Mouse (Mus musculus) cerebellum, adult 11 months (tissue): ENCODE measurements around the gene Rnf169.

ENCODE experiments used
- DNase-seq: peaks from one replicate; pipeline ENCODE4 v3.0.0; 2022

Rnf169 gene

GRCm38 (mm10) chr7:99944520-99944919 lies 35.7 kb downstream of the Rnf169 start:
- no peak for DNase-seq

GRCm38 (mm10) chr7:99940669-99941068 lies 39.6 kb downstream of the Rnf169 start:
- no peak for DNase-seq

GRCm38 (mm10) chr7:99935758-99936157 lies 44.5 kb downstream of the Rnf169 start:
- no peak for DNase-seq

GRCm38 (mm10) chr7:99926916-99927714 lies 53.1 kb downstream of the Rnf169 start:
- DNase-seq, result peak; percentile 64

- DNase-seq, result no peak
These were observed 59.8 kb downstream of the Rnf169 start for GRCm38 (mm10) chr7:99920416-99920815.

GRCm38 (mm10) chr7:99919971-99920370 lies 60.3 kb downstream of the Rnf169 start:
- no peak for DNase-seq

GRCm38 (mm10) chr7:99919164-99919563 lies 61.1 kb downstream of the Rnf169 start:
- DNase-seq, result no peak

GRCm38 (mm10) chr7:99917320-99917844 lies 62.9 kb downstream of the Rnf169 start:
- peak; percentile 47 for DNase-seq

GRCm38 (mm10) chr7:99916741-99917319 lies 63.4 kb downstream of the Rnf169 start:
- peak; percentile 29 for DNase-seq

- no peak for DNase-seq
These were observed 64.7 kb downstream of the Rnf169 start for GRCm38 (mm10) chr7:99915511-99915910.

- no peak for DNase-seq
These were observed 65.9 kb downstream of the Rnf169 start for GRCm38 (mm10) chr7:99914316-99914715.

GRCm38 (mm10) chr7:99911038-99911437 lies 69.2 kb downstream of the Rnf169 start:
- DNase-seq, result no peak

- DNase-seq, result no peak
These were observed 72.8 kb downstream of the Rnf169 start for GRCm38 (mm10) chr7:99907463-99907862.

GRCm38 (mm10) chr7:99906346-99906745 lies 73.9 kb downstream of the Rnf169 start:
- no peak for DNase-seq

GRCm38 (mm10) chr7:99904421-99905005 lies 75.7 kb downstream of the Rnf169 start:
- DNase-seq, result no peak

GRCm38 (mm10) chr7:99902918-99903665 lies 77.2 kb downstream of the Rnf169 start:
- DNase-seq, result no peak

- no peak for DNase-seq
These were observed 78.0 kb downstream of the Rnf169 start for GRCm38 (mm10) chr7:99902208-99902607.

- no peak for DNase-seq
These were observed 83.3 kb downstream of the Rnf169 start for GRCm38 (mm10) chr7:99896905-99897304.

GRCm38 (mm10) chr7:99894478-99894877 lies 85.8 kb downstream of the Rnf169 start:
- no peak for DNase-seq

GRCm38 (mm10) chr7:99893967-99894366 lies 86.3 kb downstream of the Rnf169 start:
- no peak for DNase-seq

GRCm38 (mm10) chr7:99892351-99892750 lies 87.9 kb downstream of the Rnf169 start:
- DNase-seq, result no peak

GRCm38 (mm10) chr7:99891471-99891870 lies 88.8 kb downstream of the Rnf169 start:
- DNase-seq, result no peak

GRCm38 (mm10) chr7:99890168-99890755 lies 90.0 kb downstream of the Rnf169 start:
- DNase-seq, result no peak
